Mouse (Mus musculus) lung, adult 2 months (tissue): ENCODE results near the gene Lfng.

Experiments used
- CTCF ChIP-seq: fragments of 200-500 bp; IDR thresholded peaks from 2 replicates; pipeline ENCODE4 v1.5.1; 2011; ENCODE audit warnings: mild to moderate bottlenecking, low read length, control low read depth; ENCODE audit not compliant: insufficient read depth
- POLR2A ChIP-seq: fragments of 200-500 bp; IDR thresholded peaks from 2 replicates; pipeline ENCODE4 v1.6.1; 2011; ENCODE audit warnings: low read depth, mild to moderate bottlenecking, control low read depth, low read length, borderline replicate concordance; ENCODE audit errors: extremely low read depth

- TF ChIP-seq CTCF: no peak
- TF ChIP-seq POLR2A: peak; percentile 63; the same call in 1 of the 2 replicates
Observed at GRCm38 (mm10) chr5:140610273-140611011, 3.3 kb downstream of the Lfng start.
